Mouse (Mus musculus) limb, embryonic 12.5 days (tissue): ENCODE data around the gene Phlda2. TPM values are rescaled to one million over a fixed set of nuclear protein-coding genes. Genes with fewer than 3 reads are reported as not detected.

Experiments
- ATAC-seq: fragments of 200-750 bp; cut with Nextera tagmentation; 2 replicates; pipeline ENCODE4 v1.8.0; 2017; ENCODE audit warnings: low read depth, moderate TSS enrichment; ENCODE audit not compliant: insufficient number of reproducible peaks, insufficient read depth, low FRiP score, low TSS enrichment
- H3K27ac ChIP-seq: fragments of 300-500 bp; sonication (generic); 2 replicates; pipeline ENCODE4 v1.5.1; 2016; ENCODE audit warnings: mild to moderate bottlenecking, moderate library complexity
- H3K27me3 ChIP-seq: fragments of 300-500 bp; sonication (generic); 2 replicates; pipeline ENCODE4 v1.6.1; 2016; ENCODE audit warnings: mild to moderate bottlenecking, moderate library complexity
- H3K36me3 ChIP-seq: fragments of 300-500 bp; sonication (generic); 2 replicates; pipeline ENCODE4 v1.6.1; 2016; ENCODE audit warnings: mild to moderate bottlenecking, moderate library complexity
- H3K4me1 ChIP-seq: fragments of 300-500 bp; sonication (generic); replicated peaks from 2 replicates; pipeline ENCODE4 v1.6.1; 2016
- H3K4me2 ChIP-seq: fragments of 300-500 bp; sonication (generic); 2 replicates; pipeline ENCODE4 v1.6.1; 2016; ENCODE audit warnings: mild to moderate bottlenecking, moderate library complexity
- H3K4me3 ChIP-seq: fragments of 300-500 bp; sonication (generic); replicated peaks from 2 replicates; pipeline ENCODE4 v1.5.1; 2016; ENCODE audit warnings: mild to moderate bottlenecking
- H3K9ac ChIP-seq: fragments of 300-500 bp; sonication (generic); replicated peaks from 2 replicates; pipeline ENCODE4 v1.6.1; 2016; ENCODE audit warnings: mild to moderate bottlenecking, moderate library complexity
- H3K9me3 ChIP-seq: fragments of 300-500 bp; sonication (generic); 2 replicates; pipeline ENCODE4 v1.6.1; 2016; ENCODE audit warnings: mild to moderate bottlenecking, moderate library complexity
- WGBS: fragments of 180-500 bp; shearing (Covaris S2); methylation state at CpG from one replicate; pipeline ENCODE4 v1.1.7; 2016; 5-methylcytosine and 5-hydroxymethylcytosine counted together
- polyA plus RNA-seq: library from polyadenylated mRNA; unstranded; fragments of >200 nt; fragmentation: Nextera tagmentation; extraction: Ambion mirVana; gene quantifications from 2 replicates; pipeline ENCODE4 v1.2.1, GENCODE M21; 2016

The Phlda2 gene
- polyA plus RNA-seq, 1 experiment from 2014 or later: 13.8 TPM

DNA sequence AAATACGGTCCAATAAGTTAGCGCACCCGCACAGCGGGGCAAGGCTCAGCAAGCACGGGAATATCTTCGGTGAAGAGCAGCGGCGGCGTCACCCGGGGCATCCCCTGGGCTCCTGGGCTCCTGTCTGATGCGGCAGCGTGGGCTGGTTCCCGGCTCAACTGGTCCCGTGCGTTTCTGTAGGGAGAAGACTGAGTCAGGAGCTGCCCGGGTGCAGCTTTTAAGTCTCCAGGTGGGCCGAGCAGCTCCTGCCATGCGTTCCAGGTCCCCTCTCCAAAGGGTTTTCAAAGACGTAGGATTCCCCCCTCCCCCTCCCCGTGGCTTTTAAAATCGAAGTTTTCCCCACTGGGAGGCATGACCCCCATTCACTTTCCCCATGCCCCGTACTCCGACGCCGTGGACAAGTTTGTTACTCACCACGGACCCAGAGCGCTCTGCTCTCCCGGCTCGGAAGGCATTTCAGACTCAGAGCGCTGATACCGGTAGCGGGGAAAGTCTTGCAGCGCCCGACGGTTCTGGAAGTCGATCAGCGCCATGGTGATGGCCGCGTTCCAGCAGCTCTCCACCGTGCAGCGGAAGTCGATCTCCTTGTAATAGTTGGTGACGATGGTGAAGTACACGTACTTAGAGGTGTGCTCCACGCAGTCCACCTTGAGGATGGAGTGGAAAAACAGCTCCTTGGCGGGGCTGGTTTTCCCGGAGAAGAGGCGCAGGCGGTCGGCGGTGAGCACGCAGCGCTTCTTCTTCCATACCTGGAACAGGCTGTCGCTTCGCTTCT is 1.1 kb downstream of the Phlda2 start:
- WGBS: 3% methylated on average over 55 of the region's 55 CpGs
- Histone ChIP-seq H3K36me3 (no peaks in the 10 kb centered on the region), H3K9me3 (no peaks in the 10 kb centered on the region), H3K4me1 (peaks cover 4% of the 10 kb centered on the region), H3K27me3 (peaks cover 82% of the 10 kb centered on the region), H3K4me2 (peak overlapping the region; percentile 76), H3K27ac (no peak overlapping the region), H3K9ac (peak overlapping the region; percentile 50), H3K4me3 (peak overlapping the region; percentile 43)
- no peak for ATAC-seq

DNA sequence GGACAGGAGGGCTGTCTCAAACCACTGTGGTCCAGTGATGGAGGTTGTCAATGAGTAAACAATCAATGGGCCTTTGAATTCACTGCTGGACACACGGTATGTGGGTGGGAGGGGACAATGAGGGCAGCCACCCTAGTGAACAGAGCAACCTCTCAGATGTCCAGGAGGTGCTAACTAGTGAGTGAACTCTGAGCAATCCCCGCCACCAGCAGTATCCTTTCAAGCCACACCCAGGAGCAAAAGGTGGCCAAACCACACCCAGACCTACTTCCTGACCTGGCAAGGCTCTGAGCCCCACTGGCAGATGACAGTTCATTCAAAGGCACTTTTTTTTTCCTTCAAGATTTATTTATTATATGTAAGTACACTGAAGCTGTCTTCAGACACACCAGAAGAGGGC is 2.0 kb downstream of the Phlda2 start:
- no peak for ATAC-seq
- no peaks in the 10 kb centered on the region for H3K36me3 ChIP-seq
- peaks cover 82% of the 10 kb centered on the region for H3K27me3 ChIP-seq
- 0 out of 2 replicates have a peak overlapping the region, but pooled peaks have one; percentile 76 for H3K4me2 ChIP-seq
- WGBS: 21% methylated on average over 2 of the region's 2 CpGs
- no peak overlapping the region for H3K9ac ChIP-seq
- peak overlapping the region; percentile 43 for H3K4me3 ChIP-seq
- no peak overlapping the region for H3K27ac ChIP-seq
- H3K9me3 ChIP-seq: no peaks in the 10 kb centered on the region
- H3K4me1 ChIP-seq: peaks cover 4% of the 10 kb centered on the region

DNA sequence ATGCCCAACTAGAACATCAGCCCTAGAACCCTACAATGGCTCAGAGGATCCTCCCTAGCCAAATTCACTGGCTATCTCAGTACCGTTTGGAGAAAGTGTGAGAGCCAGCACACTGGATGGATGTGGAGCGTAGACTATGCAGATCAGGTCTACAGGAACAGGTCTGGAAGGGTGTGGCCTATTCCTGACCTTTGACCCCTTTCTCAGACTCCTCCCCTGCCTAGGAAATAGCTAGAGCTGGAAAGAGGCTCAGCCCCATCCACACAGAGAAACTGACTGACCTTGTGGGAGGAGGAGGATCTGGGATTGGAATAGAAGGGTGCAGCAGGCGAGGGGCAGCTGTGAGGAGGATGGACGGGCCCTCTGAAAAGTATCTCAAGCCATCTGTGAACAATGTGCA is 4.4 kb downstream of the Phlda2 start:
- Histone ChIP-seq H3K9me3 (no peaks in the 10 kb centered on the region), H3K27ac (no peak overlapping the region), H3K4me1 (peaks cover 4% of the 10 kb centered on the region), H3K9ac (no peak overlapping the region), H3K4me3 (no peak overlapping the region), H3K36me3 (no peaks in the 10 kb centered on the region), H3K27me3 (peaks cover 65% of the 10 kb centered on the region), H3K4me2 (no peak overlapping the region)
- ATAC-seq: no peak
- WGBS: 86% methylated on average over 4 of the region's 4 CpGs

DNA sequence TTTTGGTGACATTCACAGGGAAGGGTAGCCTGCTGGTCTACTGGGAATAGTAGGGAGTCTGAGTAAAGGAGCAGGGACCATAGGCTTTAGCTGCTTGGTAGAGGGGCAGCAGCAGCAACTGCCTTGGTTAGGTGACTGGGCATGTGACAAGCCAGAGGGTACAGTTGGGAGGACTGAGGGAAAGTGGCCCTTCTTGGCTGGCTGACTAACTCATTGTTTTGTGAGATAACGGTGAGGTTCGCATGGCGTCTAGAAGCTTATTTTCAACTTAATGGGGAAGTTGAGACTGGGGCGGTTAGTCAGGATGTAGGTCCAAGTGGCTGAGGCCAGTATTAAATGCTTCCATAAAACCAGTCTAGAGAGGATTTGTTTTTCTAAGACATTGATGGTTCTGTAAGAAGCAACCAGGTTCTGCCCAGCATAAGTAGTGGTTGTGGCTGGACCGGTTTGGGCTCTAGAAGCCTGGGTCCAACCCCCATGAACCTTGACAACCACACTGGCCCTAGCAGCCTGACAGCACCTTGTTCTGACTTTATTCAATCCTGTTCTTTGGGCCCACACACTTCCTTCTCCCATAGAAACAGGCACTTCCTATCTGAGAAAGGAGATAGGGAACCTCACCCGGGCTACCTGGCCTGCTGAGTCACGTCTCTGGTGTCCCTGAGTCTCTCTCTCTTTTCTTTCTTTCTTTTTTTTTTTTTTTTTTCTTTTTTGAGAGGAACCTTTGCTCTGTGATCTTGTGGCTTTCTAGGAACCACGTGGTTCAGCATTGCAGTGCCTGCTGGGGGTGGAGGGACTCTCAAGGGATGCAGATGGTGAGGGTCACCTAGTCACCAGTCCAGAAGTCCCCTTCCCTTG is 7.6 kb downstream of the Phlda2 start:
- H3K27me3 ChIP-seq: peaks cover 32% of the 10 kb centered on the region
- 80% methylated on average over 8 of the region's 8 CpGs for WGBS

DNA sequence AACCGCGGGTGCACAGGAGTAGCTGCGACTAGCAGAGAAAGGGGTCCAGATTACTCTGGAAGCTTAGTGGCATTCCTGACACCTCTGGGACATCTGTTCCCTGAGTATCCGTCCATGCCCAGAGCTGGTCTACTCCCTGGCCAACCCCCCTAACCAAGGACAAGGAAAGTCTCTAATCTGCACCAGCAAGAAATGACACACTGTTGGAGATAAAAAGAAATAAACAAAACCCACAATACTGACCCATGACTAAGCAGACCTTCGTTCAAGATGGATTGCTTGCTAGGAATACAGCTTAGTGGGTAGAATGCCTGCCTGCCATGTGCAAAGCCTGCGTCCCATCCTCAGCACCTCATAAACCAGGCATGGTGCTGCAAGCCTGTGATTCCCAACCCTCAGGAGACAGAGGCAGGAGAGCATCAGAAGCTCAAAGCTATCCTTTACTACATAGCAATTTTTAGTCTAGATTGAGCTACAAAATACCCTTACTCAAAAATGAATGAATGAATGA is 9.3 kb downstream of the Phlda2 start:
- no peak overlapping the region for H3K9ac ChIP-seq
- no peaks in the 10 kb centered on the region; the same call in 1 of the 2 replicates for H3K4me1 ChIP-seq
- no peaks in the 10 kb centered on the region for H3K9me3 ChIP-seq
- H3K4me2 ChIP-seq: no peak overlapping the region
- no peak overlapping the region for H3K4me3 ChIP-seq
- WGBS: 62% methylated on average over 6 of the region's 6 CpGs
- ATAC-seq: no peak
- H3K27ac ChIP-seq: no peak overlapping the region
- no peaks in the 10 kb centered on the region for H3K36me3 ChIP-seq
- H3K27me3 ChIP-seq: peaks cover 27% of the 10 kb centered on the region; the same call in 1 of the 2 replicates

More for the DNA sequence above, 7.6 kb downstream of the Phlda2 start:
- no peak overlapping the region for H3K4me3 ChIP-seq
- H3K36me3 ChIP-seq: no peaks in the 10 kb centered on the region
- no peak overlapping the region for H3K4me2 ChIP-seq
- no peak overlapping the region for H3K27ac ChIP-seq
- no peaks in the 10 kb centered on the region; the same call in 1 of the 2 replicates for H3K4me1 ChIP-seq
- no peak for ATAC-seq
- no peak overlapping the region for H3K9ac ChIP-seq
- H3K9me3 ChIP-seq: no peaks in the 10 kb centered on the region

DNA sequence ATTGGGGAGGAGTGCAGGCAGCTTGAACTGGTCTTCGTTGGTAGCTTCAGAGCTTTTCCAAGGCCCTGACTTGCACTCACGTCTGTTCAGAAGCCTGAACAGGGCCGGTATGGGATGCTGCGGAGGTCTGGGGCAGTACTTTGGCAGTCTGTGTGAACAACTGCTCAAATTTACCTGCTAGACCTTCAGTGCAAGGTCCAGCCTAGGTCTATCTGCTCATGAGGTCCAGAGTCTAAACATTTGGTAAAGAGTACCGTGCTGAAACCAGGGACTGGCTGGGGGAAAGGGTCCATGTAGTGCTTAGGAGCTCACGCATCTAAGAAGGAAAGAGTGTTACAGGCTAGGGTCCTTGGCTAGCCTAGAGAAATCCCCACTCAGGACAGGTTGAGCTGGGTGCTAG is 13.2 kb downstream of the Phlda2 start:
- Histone ChIP-seq H3K27me3 (peaks cover 11% of the 10 kb centered on the region), H3K4me1 (no peaks in the 10 kb centered on the region; the same call in 1 of the 2 replicates)
- WGBS: 82% methylated on average over 6 of the region's 6 CpGs

DNA sequence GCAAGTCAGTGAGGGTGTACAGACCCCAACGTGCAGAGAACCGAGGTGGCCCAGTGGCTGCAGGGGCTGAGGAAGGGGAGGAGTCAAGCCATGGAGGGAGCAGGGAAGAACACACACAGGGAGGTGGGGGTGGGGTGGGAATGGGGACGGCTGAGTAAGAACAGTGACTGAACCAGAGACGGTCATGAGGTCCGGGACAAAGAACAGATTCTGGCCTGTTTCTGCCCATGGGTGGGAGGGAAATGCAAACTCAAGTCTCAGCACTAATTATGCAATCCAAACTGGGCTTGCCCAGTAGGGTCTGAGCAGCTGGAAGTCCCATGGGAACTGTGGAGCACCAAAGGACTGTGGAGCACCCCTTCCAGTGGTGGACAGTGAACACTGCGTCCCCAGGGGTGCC is 20.4 kb downstream of the Phlda2 start:
- 9% methylated on average over 6 of the region's 6 CpGs for WGBS
- H3K4me3 ChIP-seq: no peak overlapping the region
- H3K27me3 ChIP-seq: peaks cover 9% of the 10 kb centered on the region
- no peak for ATAC-seq
- H3K27ac ChIP-seq: no peak overlapping the region
- no peaks in the 10 kb centered on the region for H3K36me3 ChIP-seq
- no peak overlapping the region; the same call in 1 of the 2 replicates for H3K4me2 ChIP-seq
- no peak overlapping the region for H3K9ac ChIP-seq
- H3K4me1 ChIP-seq: peaks cover 8% of the 10 kb centered on the region
- no peaks in the 10 kb centered on the region for H3K9me3 ChIP-seq

More for the DNA sequence above, 13.2 kb downstream of the Phlda2 start:
- no peak for ATAC-seq
- Histone ChIP-seq H3K4me3 (no peak overlapping the region), H3K9me3 (no peaks in the 10 kb centered on the region), H3K9ac (no peak overlapping the region), H3K4me2 (no peak overlapping the region), H3K36me3 (no peaks in the 10 kb centered on the region), H3K27ac (no peak overlapping the region)

DNA sequence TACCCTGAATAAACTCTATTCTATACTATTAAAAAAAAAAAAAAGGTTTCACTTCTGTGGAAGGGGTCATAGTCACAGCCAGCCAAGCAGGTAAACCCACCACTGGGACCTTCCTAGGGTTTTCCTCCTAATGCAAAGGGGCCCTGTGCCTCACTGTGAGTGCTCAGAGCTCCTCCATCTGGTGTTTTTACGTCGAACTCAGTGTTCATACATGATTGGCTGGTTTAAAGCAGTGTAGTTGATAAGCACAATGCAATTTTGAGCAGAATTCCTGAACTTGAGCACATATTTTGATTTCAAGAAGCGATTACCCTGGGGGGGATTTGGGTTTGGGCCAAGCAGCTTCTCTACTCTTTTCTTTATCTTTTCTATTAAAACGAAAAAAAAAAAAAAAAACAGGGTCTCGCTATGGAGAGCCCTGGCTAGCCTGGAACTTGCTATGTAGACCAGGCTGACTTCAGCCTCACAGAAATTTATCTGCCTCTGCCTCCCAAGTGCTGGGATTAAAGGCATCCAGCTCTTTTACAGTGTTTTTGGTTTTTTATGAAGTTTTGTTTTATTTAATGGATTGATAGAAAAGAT is 21.1 kb downstream of the Phlda2 start:
- no peak for ATAC-seq
- Histone ChIP-seq H3K4me1 (peaks cover 8% of the 10 kb centered on the region), H3K9ac (no peak overlapping the region), H3K9me3 (no peaks in the 10 kb centered on the region), H3K27me3 (peaks cover 9% of the 10 kb centered on the region), H3K4me2 (no peak overlapping the region), H3K36me3 (no peaks in the 10 kb centered on the region), H3K27ac (no peak overlapping the region), H3K4me3 (no peak overlapping the region)
- WGBS: 55% methylated on average over 5 of the region's 5 CpGs

DNA sequence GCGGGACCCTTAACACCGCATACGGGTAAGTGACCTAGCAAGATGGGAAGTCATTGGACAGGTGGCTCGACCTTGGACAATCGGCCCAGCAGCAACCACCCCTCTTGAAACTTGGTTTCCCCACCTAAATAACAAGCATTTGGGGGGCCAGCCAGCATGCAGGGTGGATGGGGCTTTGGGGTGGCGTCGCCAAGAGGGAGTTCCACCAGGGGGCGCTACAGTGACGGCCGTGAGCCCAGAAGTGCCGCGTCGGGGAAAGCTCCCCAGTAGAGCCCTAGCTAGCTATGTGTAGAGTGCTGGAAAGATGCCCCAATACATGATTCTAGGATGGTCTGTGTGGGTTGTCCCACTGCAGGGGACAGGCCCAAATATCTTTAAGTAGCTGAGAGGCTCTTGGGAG is 22.5 kb downstream of the Phlda2 start:
- H3K9ac ChIP-seq: no peak overlapping the region
- no peak overlapping the region for H3K4me2 ChIP-seq
- ATAC-seq: no peak
- H3K4me1 ChIP-seq: peaks cover 8% of the 10 kb centered on the region
- H3K27ac ChIP-seq: no peak overlapping the region
- H3K9me3 ChIP-seq: no peaks in the 10 kb centered on the region
- peaks cover 9% of the 10 kb centered on the region; the same call in 1 of the 2 replicates for H3K27me3 ChIP-seq
- no peak overlapping the region for H3K4me3 ChIP-seq
- 35% methylated on average over 13 of the region's 13 CpGs for WGBS
- H3K36me3 ChIP-seq: no peaks in the 10 kb centered on the region

DNA sequence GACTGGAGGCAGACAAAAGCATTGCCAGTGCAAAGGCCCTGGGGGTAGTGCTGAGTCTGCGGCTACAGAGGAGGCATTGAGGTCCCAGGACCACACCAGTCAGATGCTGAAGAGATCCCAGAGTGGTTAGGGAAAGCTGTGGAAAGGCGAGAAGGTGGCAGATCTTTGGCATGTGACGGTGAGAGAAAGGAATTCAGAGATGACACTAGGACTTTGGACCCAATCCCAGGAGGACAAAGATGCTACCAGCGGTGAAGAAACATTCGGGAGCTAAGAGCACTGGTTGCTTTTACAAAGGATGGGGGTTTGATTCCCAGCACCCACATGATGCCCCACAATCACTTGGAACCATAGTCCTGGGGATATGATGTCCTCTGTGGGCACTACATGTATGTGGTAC is 25.1 kb downstream of the Phlda2 start:
- H3K9me3 ChIP-seq: no peaks in the 10 kb centered on the region
- no peak overlapping the region for H3K27ac ChIP-seq
- ATAC-seq: no peak
- H3K4me2 ChIP-seq: no peak overlapping the region
- 78% methylated on average over 5 of the region's 5 CpGs for WGBS
- H3K27me3 ChIP-seq: peaks cover 9% of the 10 kb centered on the region; the same call in 1 of the 2 replicates
- H3K9ac ChIP-seq: no peak overlapping the region
- H3K4me1 ChIP-seq: peaks cover 6% of the 10 kb centered on the region
- H3K36me3 ChIP-seq: no peaks in the 10 kb centered on the region
- H3K4me3 ChIP-seq: no peak overlapping the region
